In genomic region chr3:68956454-68956853, GRCm38 (mm10) we compare ENCODE assay signal across 22 mouse cellular contexts. TPM values are rescaled to one million over a fixed set of nuclear protein-coding genes. Genes with fewer than 3 reads are reported as not detected.
DNase-seq lines count a peak whose midpoint lies in the region; ATAC-seq and TF ChIP-seq lines count a peak whose summit lies in the region.
"Had no signal": no experiment of that assay in that cellular context is flagged by ENCODE, and none has a peak within 500 bp of the region (broad histone marks: within the 10 kb centered on the region; RNA-seq: fewer than 3 reads in every experiment).

No protein-coding gene starts in this region.

- 33% methylated on average over 4 of the region's 4 CpGs for WGBS in forebrain, postnatal 0 days
- WGBS in forebrain, embryonic 13.5 days, result 47% methylated on average over 4 of the region's 4 CpGs

- H3K9me3 ChIP-seq in forebrain, postnatal 0 days (ENCODE audit: low read length), result no peaks in the 10 kb centered on the region
- no peaks in the 10 kb centered on the region for H3K9me3 ChIP-seq in forebrain, embryonic 13.5 days (replicated peaks)
- H3K9me3 ChIP-seq: limb, embryonic 10.5 days; stomach, embryonic 15.5 days had no signal

- no peak overlapping the region for H3K9ac ChIP-seq in forebrain, postnatal 0 days
- no peak overlapping the region for H3K9ac ChIP-seq in forebrain, embryonic 13.5 days
- H3K9ac ChIP-seq: hindbrain, embryonic 14.5 days; stomach, embryonic 15.5 days had no signal

- H3K4me1 ChIP-seq in forebrain, postnatal 0 days (ENCODE audit: insufficient read depth), result no peaks in the 10 kb centered on the region
- 0 out of 2 replicates have a peak, but pooled peaks cover 4% of the 10 kb centered on the region for H3K4me1 ChIP-seq in forebrain, embryonic 13.5 days
- H3K4me1 ChIP-seq: stomach, embryonic 15.5 days had no signal

- peak; percentile 51 for ATAC-seq in forebrain, postnatal 0 days
- no peak for ATAC-seq in forebrain, embryonic 13.5 days
- ATAC-seq: forebrain, embryonic 14.5 days; inflammation-experienced regulatory T-cells, adult 6 months had no signal

- DNase-seq in forebrain, postnatal 0 days, result peak; percentile 7
- peak; percentile 20 to 55 for DNase-seq in left cerebral cortex, postnatal 14 days (ENCODE audit: low spot score in 2 of 2)
- DNase-seq in left cerebral cortex, adult 8-10 months (ENCODE audit: low spot score in 2 of 2), result no peak
- peak; percentile 11 for DNase-seq in thymus, postnatal 25 days
- DNase-seq in thymus, postnatal 36 days, result no peak
- no peak for DNase-seq in c-Kit-positive CD71-positive TER-119-positive erythroid progenitor cells, embryonic 14.5 days (ENCODE audit: low spot score)
- DNase-seq in yolk sac, embryonic 10.5 days (ENCODE audit: low spot score), result no peak
- DNase-seq: adrenal gland, postnatal 36 days; cerebellum, adult 18-20 months; cerebellum, postnatal 14 days; gastrocnemius, postnatal 14 days; heart, postnatal 36 days; kidney, adult 18-20 months; kidney, postnatal 4 days; lung, adult 2 months; midbrain, embryonic 14.5 days had no signal

- intact Hi-C loops in left cerebral cortex, postnatal 14 days (cut with DNase I), result loop anchor here (10.0 kb wide), 1 partner anchor 242 kb away; no protein-coding TSS in a partner anchor

- no peak overlapping the region for H3K4me3 ChIP-seq in forebrain, postnatal 0 days (ENCODE audit: low read depth, low read length)
- H3K4me3 ChIP-seq in forebrain, embryonic 13.5 days, result no peak overlapping the region
- H3K4me3 ChIP-seq: limb, embryonic 10.5 days; stomach, embryonic 15.5 days had no signal

- H3K4me2 ChIP-seq in forebrain, postnatal 0 days (ENCODE audit: low read depth), result no peak overlapping the region
- no peak overlapping the region for H3K4me2 ChIP-seq in forebrain, embryonic 13.5 days
- H3K4me2 ChIP-seq: hindbrain, embryonic 14.5 days; stomach, embryonic 15.5 days had no signal

- no peak overlapping the region for H3K27ac ChIP-seq in forebrain, postnatal 0 days (ENCODE audit: low read depth, low read length)
- H3K27ac ChIP-seq in forebrain, embryonic 13.5 days, result no peak overlapping the region
- H3K27ac ChIP-seq: hindbrain, embryonic 14.5 days; limb, embryonic 10.5 days; stomach, embryonic 15.5 days had no signal

- no peaks in the 10 kb centered on the region for H3K36me3 ChIP-seq in forebrain, postnatal 0 days (ENCODE audit: insufficient read depth)
- peaks cover 19% of the 10 kb centered on the region; the same call in 1 of the 2 replicates for H3K36me3 ChIP-seq in forebrain, embryonic 13.5 days (ENCODE audit: poor library complexity, severe bottlenecking)
- H3K36me3 ChIP-seq: stomach, embryonic 15.5 days had no signal

- no peaks in the 10 kb centered on the region for H3K27me3 ChIP-seq in forebrain, postnatal 0 days (ENCODE audit: insufficient read depth, low read length)
- H3K27me3 ChIP-seq in forebrain, embryonic 13.5 days, result no peaks in the 10 kb centered on the region
- H3K27me3 ChIP-seq: stomach, embryonic 15.5 days had no signal

- TF ChIP-seq CTCF in forebrain, postnatal 0 days (IDR thresholded peaks at IDR 0.05; ENCODE audit: low read depth), result no peak

RNA-seq across cellular contexts. Expression of gene Ift80, which starts 47.9 kb away (rescaled TPM):
- 8.9 and 9.2 TPM in 2 replicates for total RNA-seq in forebrain, postnatal 0 days (2014; rRNA removed)
- 2.6 and 3.8 TPM in 2 replicates for polyA plus RNA-seq in forebrain, postnatal 0 days (2015; fragmentation: Nextera tagmentation; extraction: Ambion mirVana)
- 12.8 and 13.9 TPM in 2 replicates for polyA plus RNA-seq in forebrain, embryonic 13.5 days (2015; fragmentation: Nextera tagmentation; extraction: Ambion mirVana)
- total RNA-seq in left cerebral cortex, postnatal 14 days (2021), result 10 to 100 TPM; 17.6 to 17.7 TPM
- 10 to 100 TPM; 22.6 to 27.0 (median 25.7) TPM for total RNA-seq in left cerebral cortex, adult 8-10 months (2022)

RNA-seq across cellular contexts. Expression of gene Smc4, which starts 48.1 kb away (rescaled TPM):
- total RNA-seq in forebrain, postnatal 0 days (2014; rRNA removed), result 16.4 and 21.1 TPM in 2 replicates
- polyA plus RNA-seq in forebrain, postnatal 0 days (2015; fragmentation: Nextera tagmentation; extraction: Ambion mirVana), result 19.4 and 30.2 TPM in 2 replicates
- polyA plus RNA-seq in forebrain, embryonic 13.5 days (2015; fragmentation: Nextera tagmentation; extraction: Ambion mirVana), result 177 and 180 TPM in 2 replicates
- 1 to 10 TPM; 6.4 to 8.2 TPM for total RNA-seq in left cerebral cortex, postnatal 14 days (2021)
- 1 to 10 TPM; 4.5 to 5.8 (median 4.8) TPM for total RNA-seq in left cerebral cortex, adult 8-10 months (2022)

Comparison
In these comparisons a context has a peak if more than half of its experiments do, and no peak if none do; other contexts are left out.
1. DNase-seq: peak in forebrain, postnatal 0 days (single experiment), left cerebral cortex, postnatal 14 days (2 of 2) and thymus, postnatal 25 days (single experiment); none in left cerebral cortex, adult 8-10 months (0 of 2), thymus, postnatal 36 days (0 of 2), c-Kit-positive CD71-positive TER-119-positive erythroid progenitor cells, embryonic 14.5 days (single experiment) and yolk sac, embryonic 10.5 days (single experiment).